Mouse (Mus musculus) CD4-positive, CD25-positive, alpha-beta regulatory T cell, adult 9 weeks (primary cell): Measurements from ENCODE around the gene 2410002F23Rik. TPM values are rescaled to one million over a fixed set of nuclear protein-coding genes. Genes with fewer than 3 reads are reported as not detected.

ENCODE experiments used
- polyA plus RNA-seq: library from polyadenylated mRNA; unstranded; fragments of 100-300 nt; shearing (Covaris generic); gene quantifications from one replicate; pipeline ENCODE4 v1.2.1, GENCODE M21; 2017

2410002F23Rik gene
- 202 TPM for polyA plus RNA-seq

DNA sequence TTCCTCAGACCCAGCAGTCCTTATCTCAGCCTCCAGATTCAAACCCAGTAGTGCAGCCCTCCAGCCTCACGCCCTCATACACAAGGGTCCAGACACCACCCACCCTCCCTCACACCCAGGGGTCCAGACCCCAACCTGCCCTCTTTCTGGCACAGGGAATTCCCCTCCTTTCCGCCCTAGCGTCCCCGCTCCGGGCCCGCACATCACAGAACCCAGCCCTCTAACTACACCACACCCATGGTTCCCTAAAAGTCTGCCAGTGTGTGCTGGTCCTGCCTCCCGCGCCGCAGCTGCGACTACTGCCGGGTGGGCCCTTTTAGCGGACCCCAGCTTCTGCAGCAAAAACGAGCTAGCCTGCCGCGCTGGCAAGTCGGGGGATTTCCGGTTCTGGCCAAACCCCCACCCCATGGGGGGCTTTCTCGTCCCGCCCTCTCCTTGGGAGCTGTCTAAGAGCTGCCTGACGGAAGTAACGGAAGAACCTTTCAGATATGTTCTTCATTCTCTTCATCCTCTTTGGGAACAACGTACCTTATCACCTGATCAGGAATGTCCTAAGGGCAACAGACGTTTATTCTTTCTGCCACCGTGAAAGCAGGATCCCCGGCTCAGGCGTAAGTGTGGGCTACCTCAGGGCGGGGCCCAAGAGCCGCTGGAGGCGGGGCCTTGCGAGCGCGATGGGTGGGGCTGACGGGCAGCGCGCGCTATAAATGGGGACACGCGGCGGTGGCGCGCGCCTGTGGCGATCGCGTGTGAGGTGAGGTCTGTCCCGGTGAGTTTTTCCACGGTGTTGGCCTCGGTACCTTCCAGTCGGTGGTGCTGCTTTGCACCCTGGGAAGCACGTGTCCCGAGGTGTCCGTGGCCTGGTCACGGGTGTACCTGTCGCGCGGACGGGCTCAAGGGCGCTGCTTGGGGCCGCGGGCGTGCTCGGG lies at the start of gene 2410002F23Rik, which contains the start of gene 1700028J19Rik:
2410002F23Rik (plus strand) TSS at position 668 of the 929 bp plus-strand sequence.
1700028J19Rik (minus strand) TSS at position 641 of the 929 bp plus-strand sequence.

GRCm38 (mm10) chr7:44197891-44198290 lies 48.6 kb upstream of the 2410002F23Rik start, which contains the start of gene Klk1b3:
Gene Klk1b3, plus strand, starts transcription at chr7:44198191.

GRCm38 (mm10) chr7:44207135-44207534 lies 39.4 kb upstream of the 2410002F23Rik start, which contains the start of gene Klk1b4:
Gene Klk1b4, plus strand, starts transcription at chr7:44207435.

GRCm38 (mm10) chr7:44215645-44216044 lies 30.9 kb upstream of the 2410002F23Rik start, which contains the start of gene Klk1b5:
Gene Klk1b5, plus strand, starts transcription at chr7:44215945.

DNA sequence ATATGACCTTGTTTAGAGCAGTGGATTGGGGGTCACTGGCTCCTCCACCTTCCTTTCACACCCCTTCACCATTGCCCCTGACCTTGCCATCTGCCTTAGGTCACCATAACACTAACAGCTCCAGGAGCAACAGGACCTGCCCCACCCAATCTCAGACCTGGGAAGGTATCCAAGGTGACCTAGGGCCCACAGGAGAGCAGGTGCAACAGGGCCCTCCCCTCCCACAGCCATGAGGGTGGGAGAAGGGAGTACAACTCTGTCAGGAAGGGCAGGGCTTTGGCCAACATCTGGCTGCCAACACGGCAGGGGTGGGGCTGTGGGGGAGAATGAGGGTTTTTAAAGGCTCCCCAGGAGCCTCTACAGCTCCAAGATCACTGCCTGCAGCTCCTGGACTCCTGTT lies 21.4 kb upstream of the 2410002F23Rik start, which contains the start of gene Klk1:
Klk1 (plus strand) TSS at position 285 of the 400 bp plus-strand sequence.

DNA sequence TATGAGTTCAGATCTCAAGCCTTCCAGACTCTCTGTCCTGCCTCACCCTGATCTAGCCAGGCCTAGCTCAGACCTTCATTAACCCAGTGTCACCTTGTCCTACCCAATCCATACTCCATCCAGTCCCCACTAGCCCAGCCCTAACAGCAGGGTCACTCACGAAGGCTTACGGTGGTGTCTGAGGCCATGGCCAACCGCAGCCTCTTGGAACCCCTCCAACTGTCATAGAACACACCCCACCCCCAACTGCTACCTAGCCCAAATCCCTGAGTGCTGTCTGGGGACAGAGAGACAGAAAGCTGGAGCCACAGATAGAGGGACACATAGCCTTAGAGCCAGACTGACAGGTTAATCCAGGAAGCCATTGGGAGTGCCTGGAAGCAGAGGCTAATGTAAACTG lies 10.6 kb upstream of the 2410002F23Rik start, which contains the start of gene Gm36864:
Gm36864 (plus strand) TSS at position 269 of the 400 bp plus-strand sequence.

DNA sequence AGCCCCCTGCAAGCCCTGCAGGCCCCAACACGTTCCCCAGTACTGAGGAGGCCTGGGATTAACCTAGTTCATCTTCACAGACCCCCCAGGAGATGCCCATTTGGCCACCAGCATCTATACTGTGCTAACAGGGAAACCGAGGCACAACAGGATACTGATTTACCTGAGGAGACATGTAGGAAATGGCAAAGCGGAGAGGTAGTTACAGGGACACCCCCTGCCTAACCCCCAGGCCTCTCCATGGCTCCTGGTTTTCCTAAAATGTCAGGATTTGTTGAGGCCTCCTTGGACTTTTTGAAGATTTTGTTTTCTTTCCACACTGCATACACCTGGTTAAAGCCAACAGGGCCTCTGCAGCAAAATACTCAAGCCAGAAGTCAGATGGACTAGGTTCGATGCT lies 10.8 kb downstream of the 2410002F23Rik start, which contains the start of gene Acp4:
Acp4 (minus strand) TSS at position 101 of the 400 bp plus-strand sequence.

GRCm38 (mm10) chr7:44261147-44261546 lies 14.6 kb downstream of the 2410002F23Rik start, which contains the start of gene Gm15517:
Gene Gm15517, plus strand, starts transcription at chr7:44261447.

Other genes starting within 250 kb of the 2410002F23Rik start
- gene Klk1b26, start 234.6 kb upstream of the 2410002F23Rik start, polyA plus RNA-seq = not detected
- gene Klk1b27, start 194.4 kb upstream of the 2410002F23Rik start, polyA plus RNA-seq = 2.8 TPM
- not detected for gene Klk1b21, start 144.4 kb upstream of the 2410002F23Rik start, polyA plus RNA-seq
- not detected for gene Klk1b22, start 134.0 kb upstream of the 2410002F23Rik start, polyA plus RNA-seq
- not detected for gene Klk1b16, start 110.0 kb upstream of the 2410002F23Rik start, polyA plus RNA-seq
- not detected for gene Klk1b24, start 58.5 kb upstream of the 2410002F23Rik start, polyA plus RNA-seq
- not detected for gene Klk1b3, start 48.5 kb upstream of the 2410002F23Rik start, polyA plus RNA-seq
- not detected for gene Klk1b4, start 39.3 kb upstream of the 2410002F23Rik start, polyA plus RNA-seq
- gene Klk1b5, start 30.8 kb upstream of the 2410002F23Rik start, polyA plus RNA-seq = not detected
- 0.40 TPM for gene Klk1, start 21.4 kb upstream of the 2410002F23Rik start, polyA plus RNA-seq
- not detected for gene Gm36864, start 10.5 kb upstream of the 2410002F23Rik start, polyA plus RNA-seq
- gene 1700028J19Rik, start within 50 bp of the 2410002F23Rik start, polyA plus RNA-seq = 1.8 TPM
- gene Acp4, start 10.7 kb downstream of the 2410002F23Rik start, polyA plus RNA-seq = not detected
- gene Gm15517, start 14.7 kb downstream of the 2410002F23Rik start, polyA plus RNA-seq = not detected
- 0.21 TPM for gene Clec11a, start 60.2 kb downstream of the 2410002F23Rik start, polyA plus RNA-seq
- 0.11 TPM for gene Shank1, start 63.5 kb downstream of the 2410002F23Rik start, polyA plus RNA-seq
- gene Syt3, start 137.4 kb downstream of the 2410002F23Rik start, polyA plus RNA-seq = 0.10 TPM
- 0.38 TPM for gene 1700008O03Rik, start 139.1 kb downstream of the 2410002F23Rik start, polyA plus RNA-seq
- gene Lrrc4b, start 182.3 kb downstream of the 2410002F23Rik start, polyA plus RNA-seq = not detected
- not detected for gene Aspdh, start 218.7 kb downstream of the 2410002F23Rik start, polyA plus RNA-seq
- gene Josd2, start 221.3 kb downstream of the 2410002F23Rik start, polyA plus RNA-seq = 120 TPM
- 132 TPM for gene Emc10, start 249.8 kb downstream of the 2410002F23Rik start, polyA plus RNA-seq
- gene Fam71e1, start 249.9 kb downstream of the 2410002F23Rik start, polyA plus RNA-seq = 3.8 TPM